Mouse (Mus musculus) hindbrain, embryonic 13.5 days (tissue): Measurements from ENCODE around the gene 4933428M09Rik. TPM values are rescaled to one million over a fixed set of nuclear protein-coding genes. Genes with fewer than 3 reads are reported as not detected.

Experiments used
- ATAC-seq: fragments of 200-750 bp; cut with Nextera tagmentation; 2 replicates; pipeline ENCODE4 v1.8.0; 2017; ENCODE audit warnings: moderate TSS enrichment; ENCODE audit not compliant: low FRiP score
- H3K27ac ChIP-seq: fragments of 300-500 bp; sonication (generic); 2 replicates; pipeline ENCODE4 v1.5.1; 2015; ENCODE audit warnings: inconsistent platforms, mild to moderate bottlenecking, moderate library complexity
- H3K27me3 ChIP-seq: fragments of 300-500 bp; sonication (generic); 2 replicates; pipeline ENCODE4 v1.6.1; 2015; ENCODE audit warnings: mild to moderate bottlenecking, inconsistent platforms
- H3K36me3 ChIP-seq: fragments of 300-500 bp; sonication (generic); 2 replicates; pipeline ENCODE4 v1.6.1; 2015; ENCODE audit warnings: mild to moderate bottlenecking, inconsistent platforms
- H3K4me1 ChIP-seq: fragments of 300-500 bp; sonication (generic); replicated peaks from 2 replicates; pipeline ENCODE4 v1.6.1; 2015; ENCODE audit warnings: inconsistent platforms
- H3K4me2 ChIP-seq: fragments of 300-500 bp; sonication (generic); 2 replicates; pipeline ENCODE4 v1.6.1; 2015; ENCODE audit warnings: inconsistent platforms, mild to moderate bottlenecking, moderate library complexity
- H3K4me3 ChIP-seq: fragments of 300-500 bp; sonication (generic); 2 replicates; pipeline ENCODE4 v1.5.1; 2015; ENCODE audit warnings: mild to moderate bottlenecking, inconsistent platforms
- H3K9ac ChIP-seq: fragments of 300-500 bp; sonication (generic); 2 replicates; pipeline ENCODE4 v1.6.1; 2015; ENCODE audit warnings: mild to moderate bottlenecking, inconsistent platforms
- H3K9me3 ChIP-seq: fragments of 300-500 bp; sonication (generic); 2 replicates; pipeline ENCODE4 v1.6.1; 2016; ENCODE audit warnings: inconsistent platforms
- WGBS: fragments of 180-500 bp; shearing (Covaris S2); methylation state at CpG from one replicate; pipeline ENCODE4 v1.1.7; 2015; 5-methylcytosine and 5-hydroxymethylcytosine counted together
- polyA plus RNA-seq: library from polyadenylated mRNA; unstranded; fragments of >200 nt; fragmentation: Nextera tagmentation; extraction: Ambion mirVana; gene quantifications from 2 replicates; pipeline ENCODE4 v1.2.1, GENCODE M21; 2015

The 4933428M09Rik gene
- polyA plus RNA-seq, 1 experiment from 2014 or later = not detected

- no peak overlapping the region for H3K4me3 ChIP-seq
- H3K4me2 ChIP-seq = no peak overlapping the region
- H3K9me3 ChIP-seq = no peaks in the 10 kb centered on the region
- no peak overlapping the region for H3K9ac ChIP-seq
- H3K27ac ChIP-seq = no peak overlapping the region
- ATAC-seq = no peak
- H3K4me1 ChIP-seq = no peaks in the 10 kb centered on the region
- no peaks in the 10 kb centered on the region for H3K27me3 ChIP-seq
- WGBS = 72% methylated on average over 3 of the region's 3 CpGs
- H3K36me3 ChIP-seq = no peaks in the 10 kb centered on the region
Observed at GRCm38 (mm10) chrX:139221893-139222292, 42.9 kb downstream of the 4933428M09Rik start.

Other genes starting within 250 kb of the 4933428M09Rik start
- not detected in 2 replicates for gene Serpina7, start 94.0 kb upstream of the 4933428M09Rik start, polyA plus RNA-seq
- gene 4930513O06Rik, start 93.0 kb upstream of the 4933428M09Rik start, polyA plus RNA-seq = not detected in 2 replicates
- 7.6 and 9.7 TPM in 2 replicates for gene Mum1l1, start 30.8 kb downstream of the 4933428M09Rik start, polyA plus RNA-seq
- gene Trap1a, start 154.5 kb downstream of the 4933428M09Rik start, polyA plus RNA-seq = not detected in 2 replicates